Mouse (Mus musculus): ENCODE data around the gene Foxd3.
"Not testable (repeated sequence)": the region's sequence is repeated elsewhere in the genome, so short reads cannot be mapped to it uniquely, and the experiment has no call there.

Gene Foxd3

DNA sequence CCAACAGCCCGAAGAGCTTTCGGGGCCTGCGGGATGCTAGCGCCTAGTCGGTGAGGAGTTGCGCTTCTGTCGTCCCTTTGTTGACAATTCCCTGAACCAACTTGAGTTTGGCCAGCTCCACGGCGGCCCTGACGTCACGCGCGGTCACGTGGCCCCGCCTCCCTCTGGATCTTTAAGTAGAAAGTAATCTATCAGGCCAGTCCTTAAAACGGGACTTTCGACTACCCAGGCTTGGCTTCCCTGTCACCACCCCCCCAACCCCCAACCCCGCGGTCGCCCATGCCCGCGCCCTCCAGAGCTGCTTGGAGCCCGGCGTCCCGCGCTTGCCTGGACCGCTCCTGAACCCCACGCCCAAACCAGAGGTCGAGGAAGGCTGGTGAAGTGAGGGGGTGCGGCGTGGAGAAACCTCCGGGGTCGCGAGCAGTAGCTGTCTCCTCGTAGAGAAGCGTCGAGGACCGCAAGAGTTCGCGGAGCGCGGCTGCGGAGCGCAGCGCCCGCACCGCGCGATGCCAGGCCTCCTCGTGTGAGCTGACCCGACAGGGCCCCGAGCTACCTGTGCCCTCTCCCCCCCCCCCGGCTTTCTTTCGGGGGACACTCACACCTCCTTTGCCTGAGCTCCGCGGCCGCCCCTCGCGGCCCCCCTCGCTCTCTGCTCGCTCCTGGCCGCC is at the start of gene Foxd3:
Gene Foxd3 (plus strand): TSS at position 363 of the 668 bp plus-strand sequence.
- DNase-seq (ENCODE audit: low spot score in 2 of 2): no peak

DNA sequence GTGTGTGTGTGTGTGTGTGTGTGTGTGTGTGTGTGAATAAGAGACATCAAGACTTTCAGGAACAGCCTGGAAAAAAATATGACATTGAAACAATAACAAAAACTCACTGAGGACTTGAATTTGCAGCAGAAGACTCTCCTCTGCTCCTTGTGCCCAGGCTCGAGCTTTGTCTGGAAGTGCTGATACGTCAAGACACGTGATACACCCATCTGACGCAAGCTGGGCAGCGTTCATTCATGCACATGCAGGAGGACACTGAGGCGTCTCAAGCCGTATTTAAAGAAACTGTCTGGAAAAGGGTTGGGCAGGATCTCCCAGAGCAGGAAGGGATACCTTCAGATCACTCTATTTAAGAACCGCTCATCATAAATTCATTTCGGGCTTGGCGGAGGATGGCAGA is 43.9 kb upstream of the Foxd3 start:
- no peak for DNase-seq (ENCODE audit: low spot score in 2 of 2)

DNA sequence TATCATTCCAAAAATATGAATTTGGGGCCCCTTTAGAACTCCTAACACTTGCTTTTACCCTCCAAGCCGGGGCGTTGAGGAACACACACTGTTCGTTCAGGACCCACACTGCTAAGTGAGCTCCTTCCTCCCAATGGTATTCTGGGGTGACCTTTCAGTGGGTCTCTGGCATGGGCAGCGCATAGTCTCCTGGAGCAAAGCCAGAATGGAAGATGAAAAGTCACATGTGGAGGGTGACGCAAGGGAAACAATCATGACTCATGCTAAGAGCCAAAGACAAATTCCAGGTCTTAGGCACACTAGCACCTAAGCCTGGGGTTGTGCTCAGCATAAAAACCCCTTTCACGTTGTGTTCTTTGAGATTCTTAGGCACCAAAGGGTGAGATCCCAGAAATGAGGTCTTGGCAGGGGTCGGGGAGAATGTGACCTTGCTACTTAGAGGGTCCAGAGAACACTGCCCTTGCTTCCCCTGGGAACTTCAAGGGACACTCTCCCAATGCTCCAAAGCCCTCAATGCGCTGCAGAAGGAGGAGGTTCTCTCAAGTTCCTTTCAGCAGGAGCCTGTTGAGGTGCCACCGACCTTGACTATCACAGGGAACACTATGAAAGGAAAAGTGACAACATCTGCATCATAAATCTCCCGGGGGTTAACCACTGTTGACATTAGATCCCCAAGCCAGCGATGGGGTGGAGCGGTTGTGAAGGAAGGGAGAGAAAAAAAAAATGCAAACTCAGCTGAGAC is 43.3 kb upstream of the Foxd3 start:
- no peak for DNase-seq (ENCODE audit: low spot score in 2 of 2)

DNA sequence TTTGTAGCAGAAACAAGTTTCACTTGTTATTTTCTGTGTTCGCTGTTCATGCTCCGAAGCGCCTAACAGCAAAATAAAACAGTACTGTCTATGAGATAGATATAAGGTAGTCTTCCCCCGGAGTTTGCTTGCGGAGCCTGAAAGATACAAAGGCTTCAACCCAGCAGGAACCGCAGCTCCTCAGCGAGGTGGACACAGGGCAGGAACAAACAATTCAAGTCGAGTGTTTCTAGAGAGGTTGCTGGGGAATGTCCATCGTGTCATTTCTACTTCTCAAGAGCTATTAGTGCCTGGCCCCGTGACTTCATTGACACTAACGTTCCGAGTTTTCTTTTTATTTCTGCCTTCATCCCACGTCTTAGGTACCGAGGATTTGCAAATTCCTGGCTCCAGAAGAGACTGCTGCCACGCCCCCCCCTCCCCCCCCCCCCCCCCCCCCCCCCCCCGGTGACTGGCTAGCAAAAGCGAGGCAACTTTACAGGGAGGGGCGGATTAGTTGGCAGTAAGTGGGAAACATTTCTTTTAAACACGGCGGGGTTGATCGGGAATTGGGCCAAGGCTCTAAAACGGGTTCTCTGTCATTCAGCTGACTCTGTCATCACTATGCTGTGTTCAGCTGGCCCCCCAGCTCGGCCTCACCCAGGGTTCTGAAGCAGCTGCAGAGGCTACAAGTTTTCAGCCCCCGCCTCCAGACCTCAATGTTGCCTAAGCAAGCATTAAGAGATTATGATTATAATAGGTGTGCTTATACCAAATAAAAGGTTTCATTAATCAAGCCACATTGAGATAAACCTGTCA is 29.9 kb upstream of the Foxd3 start:
- DNase-seq (ENCODE audit: low spot score in 2 of 2): no peak

DNA sequence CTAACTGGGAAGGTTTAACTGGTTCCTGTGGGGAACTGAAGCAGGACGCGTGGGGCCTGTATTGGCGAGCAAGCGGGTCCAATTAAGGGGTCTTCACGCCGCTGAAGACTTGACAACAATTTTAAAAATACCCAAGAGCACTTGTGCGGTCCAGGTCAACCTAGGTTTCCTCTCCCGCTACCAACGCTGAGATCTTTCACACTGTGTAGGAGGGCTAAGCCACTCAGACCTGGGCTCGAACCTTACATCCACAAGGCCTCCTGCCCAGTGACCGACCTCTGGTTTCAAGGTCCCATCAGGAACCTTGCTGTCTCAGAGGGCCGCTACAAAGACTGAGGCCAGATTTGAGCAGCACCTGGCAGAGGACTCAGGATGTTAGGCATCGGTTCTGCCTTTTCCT is 29.0 kb upstream of the Foxd3 start:
- DNase-seq (ENCODE audit: low spot score in 2 of 2): no peak

DNA sequence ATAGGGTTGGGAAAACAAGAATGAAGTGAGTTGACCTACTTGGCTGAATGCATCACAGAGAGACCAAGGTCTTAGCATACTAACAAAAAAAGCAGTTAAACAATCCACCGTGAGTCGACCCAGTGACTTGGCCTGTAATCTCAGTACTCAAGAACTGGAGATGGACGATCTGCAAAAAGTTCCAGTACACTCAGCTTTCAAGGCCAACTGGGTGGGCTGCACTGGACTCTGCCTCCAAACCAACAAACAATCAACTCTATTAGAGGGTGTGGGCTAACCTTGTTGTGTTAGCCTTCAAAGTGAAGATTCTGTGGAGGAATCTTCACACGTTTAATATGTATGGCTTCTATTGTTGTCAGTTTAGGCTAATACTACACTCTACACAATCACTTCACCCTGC is 20.1 kb upstream of the Foxd3 start:
- DNase-seq (ENCODE audit: low spot score in 2 of 2): no peak

DNA sequence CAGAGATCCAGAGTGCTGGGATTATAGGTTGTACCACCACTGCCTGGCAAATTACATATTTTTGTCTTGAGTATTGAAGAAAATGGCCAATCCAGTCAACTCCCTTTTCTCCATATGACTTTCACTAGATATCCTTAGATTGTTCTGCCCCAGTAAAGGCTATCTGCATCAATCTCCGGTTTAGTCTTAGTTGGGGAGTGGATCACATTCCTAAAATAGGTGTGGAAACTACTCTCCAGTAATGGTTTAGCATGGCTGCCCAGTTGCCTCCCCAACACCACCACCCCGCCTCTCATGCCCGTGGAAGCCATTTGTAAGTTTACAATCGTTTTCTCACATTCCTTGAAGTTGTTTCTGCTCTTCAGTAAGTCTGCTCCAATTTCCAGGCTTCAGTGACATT is 19.4 kb upstream of the Foxd3 start:
- no peak for DNase-seq (ENCODE audit: low spot score in 2 of 2)

DNA sequence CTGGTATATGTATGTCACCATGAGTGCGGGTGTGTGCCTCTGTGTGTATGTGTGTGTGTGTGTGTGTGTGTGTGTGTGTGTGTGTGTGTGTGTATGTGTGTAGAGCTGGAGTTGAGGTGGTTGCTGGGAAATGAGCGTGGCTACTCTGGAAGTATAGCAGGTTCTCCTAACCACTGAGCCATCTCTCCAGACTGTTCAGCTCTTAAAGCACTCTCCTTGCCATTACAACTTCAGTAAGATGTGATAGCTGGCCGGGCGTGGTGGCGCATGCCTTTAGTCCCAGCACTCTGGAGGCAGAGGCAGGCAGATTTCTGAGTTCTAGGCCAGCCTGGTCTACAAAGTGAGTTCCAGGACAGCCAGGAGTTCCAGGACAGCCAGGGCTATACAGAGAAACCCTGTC is 15.5 kb upstream of the Foxd3 start:
- DNase-seq (ENCODE audit: low spot score in 2 of 2): not testable (repeated sequence)

DNA sequence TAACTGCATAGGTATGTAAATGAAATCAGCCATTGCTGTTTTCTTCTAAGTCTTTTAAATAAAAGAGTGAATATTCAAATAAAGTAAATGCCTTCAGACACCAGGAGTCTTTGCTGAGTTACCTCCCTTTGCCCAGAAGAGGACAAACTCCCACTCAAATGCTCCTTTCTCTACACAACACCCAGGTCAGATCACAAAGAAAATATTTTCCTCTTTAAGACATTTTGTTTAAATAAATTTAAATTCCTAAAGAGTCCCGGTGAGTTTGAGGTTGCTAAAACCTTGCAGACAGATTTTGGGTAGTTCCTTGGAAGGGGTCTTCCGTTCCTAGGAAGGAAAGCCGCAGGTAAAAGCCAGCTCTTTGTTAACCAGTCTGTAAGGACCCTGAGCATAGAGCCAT is 14.2 kb upstream of the Foxd3 start:
- no peak for DNase-seq (ENCODE audit: low spot score in 2 of 2)

DNA sequence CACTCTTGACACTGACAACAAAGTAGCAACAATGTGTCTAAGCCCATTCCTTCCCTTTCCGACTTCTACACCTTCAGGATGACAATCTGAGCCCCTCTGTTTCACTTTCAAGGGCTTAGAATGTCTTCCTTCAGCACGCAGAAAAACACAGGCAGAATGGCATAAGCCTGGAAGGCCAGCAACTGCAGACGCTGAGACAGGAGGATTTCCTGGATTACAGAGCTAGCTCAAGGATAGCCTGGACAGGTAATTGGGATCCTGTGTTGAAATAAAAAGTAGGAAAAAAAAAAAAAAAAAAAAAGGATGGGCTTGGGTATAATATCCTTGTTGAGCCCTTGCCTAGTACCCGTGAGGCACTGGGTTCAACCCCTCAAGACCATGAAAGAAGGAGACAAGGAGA is 10.5 kb upstream of the Foxd3 start:
- no peak for DNase-seq (ENCODE audit: low spot score in 2 of 2)

DNA sequence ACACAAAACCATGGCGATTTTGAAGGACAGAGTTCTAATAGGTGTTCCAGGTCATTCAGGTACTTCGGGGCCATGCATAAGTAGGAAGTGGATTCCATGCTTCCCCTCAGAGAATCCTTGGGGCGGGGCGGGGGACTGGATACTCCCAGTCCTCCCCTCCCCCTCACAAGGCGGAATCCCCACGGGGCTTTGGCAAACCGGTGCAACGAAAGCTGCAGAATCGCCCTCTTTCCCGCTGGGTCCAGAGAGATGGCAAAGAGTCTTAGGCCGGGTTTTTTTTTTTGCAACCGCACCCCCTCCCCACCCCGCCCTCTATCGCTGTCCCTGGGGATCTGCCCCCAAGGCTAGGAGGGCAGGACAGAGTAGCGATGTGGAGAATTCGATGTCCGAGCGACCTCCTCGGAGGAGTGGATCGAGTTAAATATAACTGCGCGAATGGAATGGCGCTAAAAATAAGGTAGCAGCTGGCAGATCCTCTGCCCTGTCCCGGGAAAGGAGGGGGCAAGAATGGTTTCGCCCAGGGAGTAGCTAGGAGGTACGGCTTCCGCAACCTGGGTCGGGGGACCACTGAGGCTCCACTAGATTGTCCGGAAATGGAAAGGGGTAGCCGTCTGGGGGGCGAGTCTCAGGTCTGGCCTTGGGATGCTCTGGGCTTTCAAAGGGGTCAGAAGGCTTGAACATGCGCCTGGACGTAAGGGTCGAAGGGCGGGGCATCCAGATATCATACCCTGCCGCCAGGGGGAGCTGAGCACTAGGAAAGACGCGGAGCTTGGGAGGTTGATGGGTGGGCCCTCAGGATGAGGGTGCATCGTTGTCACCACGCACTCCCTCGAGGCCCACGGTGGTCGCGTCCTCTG is 5.8 kb upstream of the Foxd3 start:
- no peak for DNase-seq (ENCODE audit: low spot score in 2 of 2)

DNA sequence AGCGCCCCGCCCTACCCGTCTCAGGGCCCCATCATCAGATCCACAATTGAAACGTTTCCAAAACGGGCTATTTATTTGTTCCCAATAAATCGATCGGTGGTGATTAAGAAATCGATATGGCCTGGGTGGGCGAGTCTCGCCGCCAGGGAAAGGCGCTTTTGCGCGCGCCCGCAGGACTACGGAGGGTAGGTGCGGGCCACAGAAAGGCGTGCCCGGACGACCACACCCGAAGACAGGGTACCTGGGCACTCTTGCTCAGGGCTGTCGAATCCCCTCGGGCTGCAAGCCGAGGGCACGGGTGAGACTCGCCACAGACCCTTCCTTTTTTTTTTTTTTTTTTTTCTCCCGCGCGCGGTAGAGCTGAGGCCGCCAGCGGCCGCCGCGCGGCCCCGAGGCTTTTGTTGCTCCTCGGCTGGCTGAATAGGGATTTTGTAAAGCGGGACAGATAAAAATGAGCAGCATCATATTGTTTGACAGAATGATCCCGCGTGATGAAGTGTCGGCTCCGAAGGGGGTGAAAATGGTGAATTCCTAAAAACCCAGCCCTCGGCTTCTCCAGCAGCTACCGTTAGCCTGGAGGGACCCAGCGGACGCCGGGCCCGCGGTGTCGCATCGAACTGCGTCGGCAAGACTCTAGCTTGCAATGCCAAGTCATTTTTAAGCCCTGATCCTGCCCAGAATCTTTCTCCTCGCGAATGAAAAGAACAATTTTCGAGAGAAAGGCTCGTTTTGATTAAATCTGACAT is 5.0 kb upstream of the Foxd3 start:
- DNase-seq (ENCODE audit: low spot score in 2 of 2): no peak

DNA sequence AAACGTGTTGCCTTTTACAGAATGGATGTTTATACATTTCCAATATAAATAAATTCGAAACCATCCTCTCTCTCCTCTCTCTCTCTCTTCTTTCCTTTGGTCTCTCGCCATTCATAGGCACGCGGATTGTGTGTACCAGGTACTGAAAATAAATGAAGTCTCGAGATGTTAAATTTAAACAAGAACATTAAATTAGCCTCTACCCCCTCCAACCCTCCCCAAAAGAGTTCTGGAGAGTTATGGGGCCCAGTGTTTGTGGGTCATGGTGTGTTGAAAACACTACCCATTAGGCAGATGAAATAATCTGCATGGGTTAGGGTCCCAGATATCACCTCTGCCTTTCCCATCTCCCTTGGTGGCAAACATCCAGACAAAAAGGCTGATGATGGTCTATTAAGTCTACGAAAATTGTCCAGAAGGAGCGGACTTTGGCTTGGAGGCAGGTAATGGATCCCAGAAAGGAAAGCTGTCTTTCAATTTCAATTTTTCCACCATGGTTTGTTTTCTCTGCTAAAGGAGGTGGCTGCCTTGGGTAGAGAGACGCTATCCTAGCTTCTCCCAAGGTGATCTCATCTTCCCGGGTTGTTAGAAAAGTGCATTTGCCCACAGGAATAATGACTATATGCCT is 4.2 kb upstream of the Foxd3 start:
- DNase-seq (ENCODE audit: low spot score in 2 of 2): no peak

DNA sequence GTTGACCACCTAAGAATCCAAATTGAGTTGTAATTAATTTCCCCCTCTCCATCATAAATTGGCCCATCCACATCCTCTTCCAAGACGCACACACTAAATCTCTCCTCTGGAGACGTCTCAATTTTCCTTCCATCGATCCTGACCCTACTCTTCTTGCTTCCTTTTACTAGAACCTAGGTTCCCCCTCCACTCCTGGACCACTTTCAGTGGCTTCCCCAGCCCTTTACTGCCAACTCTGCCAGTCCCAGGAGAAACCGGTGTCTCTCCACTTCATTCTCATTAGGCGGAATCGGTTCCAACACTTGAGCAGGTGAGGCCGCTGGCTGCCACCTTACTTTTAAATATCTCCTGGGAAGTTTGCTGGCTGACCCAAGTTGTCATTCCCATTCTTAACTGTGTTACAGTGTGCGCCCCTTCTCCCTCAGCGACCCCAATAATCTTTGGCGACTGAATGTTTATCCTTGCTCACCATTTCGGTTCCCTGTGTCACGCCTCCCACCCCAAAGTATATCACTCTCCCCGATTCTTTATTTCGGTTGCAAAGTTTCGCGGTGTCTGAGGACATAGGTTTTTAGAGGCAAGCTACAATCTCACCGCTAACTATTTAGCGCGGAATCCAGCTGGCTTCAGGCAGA is 3.4 kb upstream of the Foxd3 start:
- DNase-seq (ENCODE audit: low spot score in 2 of 2): no peak

DNA sequence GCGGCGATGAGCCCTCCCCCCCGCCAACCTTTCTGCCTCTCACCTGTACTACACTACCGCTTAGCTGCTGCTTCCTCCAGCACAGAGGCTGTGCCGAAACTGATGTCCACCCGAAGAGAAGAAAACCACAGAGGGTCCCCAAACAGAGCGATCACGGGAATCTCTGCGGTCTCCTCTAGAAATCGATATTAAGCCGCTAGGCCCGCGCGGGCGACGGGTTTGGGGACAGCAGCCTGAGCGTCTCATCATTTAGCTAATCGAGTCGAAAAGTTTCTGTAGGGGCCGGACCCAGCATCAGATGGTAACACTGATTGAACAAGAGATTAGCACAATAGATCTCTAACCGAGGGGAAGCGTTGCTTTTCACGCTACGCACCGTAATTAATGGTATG is 2.9 kb upstream of the Foxd3 start:
- no peak for DNase-seq (ENCODE audit: low spot score in 2 of 2)

DNA sequence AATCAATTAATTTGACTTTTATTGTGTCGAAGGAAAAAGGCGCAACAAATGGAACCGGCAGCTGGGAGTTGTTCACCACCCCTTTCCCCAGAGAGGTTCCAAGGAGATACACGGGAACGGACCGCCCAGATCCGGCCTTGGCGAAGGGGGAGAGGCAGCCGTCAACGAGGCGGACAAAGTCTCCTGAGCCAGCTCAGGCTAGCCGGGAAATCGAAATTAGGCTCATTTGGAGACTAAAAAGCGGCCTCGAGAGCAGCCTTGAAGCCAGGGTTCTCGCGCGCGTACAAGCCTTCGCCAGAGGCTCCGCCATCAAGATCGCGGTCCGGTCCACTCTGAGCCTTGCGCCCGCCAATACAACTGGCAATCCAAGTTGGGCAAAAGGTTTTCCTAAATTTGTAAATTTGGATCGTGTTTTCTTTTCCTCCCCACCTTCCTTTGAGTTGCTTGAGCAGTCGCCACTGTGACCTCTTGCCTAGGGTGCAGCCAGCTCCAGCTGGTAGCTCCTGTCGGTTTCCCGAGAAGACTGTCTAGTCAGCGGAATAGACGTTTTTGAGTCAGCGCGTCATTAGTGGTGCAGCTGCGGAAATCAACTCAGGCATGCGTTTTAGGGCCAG is 2.4 kb upstream of the Foxd3 start:
- no peak for DNase-seq (ENCODE audit: low spot score in 2 of 2)

DNA sequence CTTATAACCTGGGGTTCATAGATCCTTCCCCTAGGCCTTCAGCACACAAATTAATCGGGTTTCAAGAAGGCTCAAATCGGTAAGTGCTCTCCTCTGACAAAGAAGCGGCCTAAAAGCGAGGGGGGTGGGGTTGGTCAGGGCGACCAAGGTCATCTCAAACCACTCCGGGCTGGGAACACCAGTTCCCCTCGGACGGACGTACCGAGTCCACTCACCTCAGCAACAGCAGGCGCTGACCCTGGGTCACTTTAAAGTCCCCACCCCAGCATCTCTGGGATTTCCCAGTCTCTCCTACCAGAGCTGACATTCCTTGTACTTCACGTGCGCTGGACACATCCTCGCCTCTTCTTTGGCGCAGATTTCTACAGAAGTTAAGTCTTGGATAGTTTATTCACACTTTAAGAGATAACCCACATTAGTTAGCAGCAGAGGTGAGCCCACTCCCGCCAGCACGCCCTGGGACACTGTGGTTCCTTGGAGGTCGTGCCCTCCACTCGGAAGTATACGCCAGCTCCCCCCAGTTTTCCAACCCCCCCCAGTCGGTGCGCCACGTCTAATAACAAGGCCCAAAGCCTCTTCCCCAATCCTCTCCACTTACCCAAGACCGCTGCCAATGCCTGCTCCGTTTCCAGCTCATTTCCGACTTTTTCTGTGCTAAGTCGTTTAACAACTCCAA is 1.3 kb upstream of the Foxd3 start:
- no peak for DNase-seq (ENCODE audit: low spot score in 2 of 2)

DNA sequence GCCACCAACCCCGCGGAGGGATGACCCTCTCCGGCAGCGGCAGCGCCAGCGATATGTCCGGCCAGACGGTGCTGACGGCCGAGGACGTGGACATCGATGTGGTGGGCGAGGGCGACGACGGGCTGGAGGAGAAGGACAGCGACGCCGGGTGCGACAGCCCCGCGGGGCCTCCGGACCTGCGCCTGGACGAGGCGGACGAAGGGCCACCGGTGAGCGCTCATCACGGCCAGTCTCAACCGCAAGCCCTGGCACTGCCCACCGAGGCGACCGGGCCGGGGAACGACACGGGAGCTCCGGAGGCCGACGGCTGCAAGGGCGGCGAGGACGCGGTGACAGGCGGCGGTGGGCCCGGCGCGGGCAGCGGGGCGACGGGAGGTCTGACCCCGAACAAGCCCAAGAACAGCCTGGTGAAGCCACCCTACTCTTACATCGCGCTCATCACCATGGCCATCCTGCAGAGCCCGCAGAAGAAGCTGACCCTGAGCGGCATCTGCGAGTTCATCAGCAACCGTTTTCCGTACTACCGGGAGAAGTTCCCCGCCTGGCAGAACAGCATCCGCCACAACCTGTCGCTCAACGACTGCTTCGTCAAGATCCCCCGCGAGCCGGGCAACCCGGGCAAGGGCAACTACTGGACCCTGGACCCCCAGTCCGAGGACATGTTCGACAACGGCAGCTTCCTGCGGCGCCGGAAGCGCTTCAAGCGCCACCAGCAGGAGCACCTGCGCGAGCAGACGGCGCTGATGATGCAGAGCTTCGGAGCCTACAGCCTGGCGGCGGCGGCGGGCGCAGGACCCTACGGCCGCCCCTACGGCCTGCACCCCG is 718 bp downstream of the Foxd3 start:
- DNase-seq (ENCODE audit: low spot score in 2 of 2): no peak
